Mouse (Mus musculus): ENCODE measurements around the gene Zdhhc14. TPM values are rescaled to one million over a fixed set of nuclear protein-coding genes. Genes with fewer than 3 reads are reported as not detected.

The Zdhhc14 gene
- polyA plus RNA-seq, 1 experiment from 2014 or later, result 2.2 TPM

DNA sequence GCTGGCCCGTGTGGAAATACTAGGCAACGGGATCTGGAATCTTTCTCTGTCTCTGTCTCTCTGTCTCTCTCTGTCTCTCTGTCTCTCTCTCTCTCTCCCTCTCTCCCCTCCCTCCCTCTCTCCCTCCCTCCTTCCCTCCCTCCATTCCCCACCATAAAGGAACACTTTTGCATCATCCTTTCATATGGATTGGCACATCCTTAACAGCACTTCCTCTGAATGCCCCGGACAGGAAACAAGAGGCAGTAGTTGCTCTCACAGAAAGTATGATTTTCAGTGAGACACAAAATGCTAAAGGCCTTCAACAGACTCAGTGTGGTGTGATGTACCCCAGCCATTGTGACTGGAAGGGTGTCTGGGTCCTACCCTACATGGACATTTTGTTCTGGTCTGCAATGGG is 89.9 kb downstream of the Zdhhc14 start:
- no peak overlapping the region for H3K4me2 ChIP-seq
- no peak for ATAC-seq (ENCODE audit: insufficient number of reproducible peaks, insufficient read depth, low FRiP score, low TSS enrichment, low read depth)
- 92% methylated on average over 3 of the region's 3 CpGs for WGBS

DNA sequence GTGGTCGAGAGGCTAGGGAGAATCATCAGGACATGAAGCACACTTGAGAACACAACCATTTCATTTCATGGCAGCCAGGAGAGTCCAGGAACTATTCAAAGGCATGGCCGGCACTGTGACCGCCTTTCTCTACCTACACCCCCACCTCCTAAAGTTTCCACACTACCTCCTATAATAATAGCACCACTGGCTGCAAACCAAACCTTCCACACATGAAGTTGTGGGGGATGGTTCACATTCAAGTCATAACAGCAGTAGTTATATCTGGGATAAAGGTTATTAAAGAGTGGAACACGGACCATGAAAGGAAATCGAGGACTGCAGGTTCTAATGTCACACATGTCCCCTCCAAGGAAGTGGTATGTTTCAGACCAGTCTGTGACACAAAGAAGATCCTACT is 90.6 kb downstream of the Zdhhc14 start:
- Histone ChIP-seq H3K4me3 (replicated peaks) (no peak overlapping the region), H3K9me3 (no peaks in the 10 kb centered on the region), H3K27me3 (no peaks in the 10 kb centered on the region), H3K9ac (replicated peaks) (no peak overlapping the region), H3K4me2 (no peak overlapping the region), H3K27ac (no peak overlapping the region), H3K36me3 (no peaks in the 10 kb centered on the region), H3K4me1 (replicated peaks) (peaks cover 14% of the 10 kb centered on the region; the same call in 1 of the 2 replicates)
- 87% methylated on average over 5 of the region's 5 CpGs for WGBS
- no peak for ATAC-seq (ENCODE audit: insufficient number of reproducible peaks, insufficient read depth, low FRiP score, low TSS enrichment, low read depth)

More for the DNA sequence above, 89.9 kb downstream of the Zdhhc14 start:
- no peaks in the 10 kb centered on the region for H3K27me3 ChIP-seq
- no peak overlapping the region for H3K9ac ChIP-seq (replicated peaks)
- no peaks in the 10 kb centered on the region for H3K9me3 ChIP-seq
- peaks cover 14% of the 10 kb centered on the region; the same call in 1 of the 2 replicates for H3K4me1 ChIP-seq (replicated peaks)
- no peak overlapping the region for H3K4me3 ChIP-seq (replicated peaks)
- H3K36me3 ChIP-seq, result no peaks in the 10 kb centered on the region
- H3K27ac ChIP-seq, result no peak overlapping the region

DNA sequence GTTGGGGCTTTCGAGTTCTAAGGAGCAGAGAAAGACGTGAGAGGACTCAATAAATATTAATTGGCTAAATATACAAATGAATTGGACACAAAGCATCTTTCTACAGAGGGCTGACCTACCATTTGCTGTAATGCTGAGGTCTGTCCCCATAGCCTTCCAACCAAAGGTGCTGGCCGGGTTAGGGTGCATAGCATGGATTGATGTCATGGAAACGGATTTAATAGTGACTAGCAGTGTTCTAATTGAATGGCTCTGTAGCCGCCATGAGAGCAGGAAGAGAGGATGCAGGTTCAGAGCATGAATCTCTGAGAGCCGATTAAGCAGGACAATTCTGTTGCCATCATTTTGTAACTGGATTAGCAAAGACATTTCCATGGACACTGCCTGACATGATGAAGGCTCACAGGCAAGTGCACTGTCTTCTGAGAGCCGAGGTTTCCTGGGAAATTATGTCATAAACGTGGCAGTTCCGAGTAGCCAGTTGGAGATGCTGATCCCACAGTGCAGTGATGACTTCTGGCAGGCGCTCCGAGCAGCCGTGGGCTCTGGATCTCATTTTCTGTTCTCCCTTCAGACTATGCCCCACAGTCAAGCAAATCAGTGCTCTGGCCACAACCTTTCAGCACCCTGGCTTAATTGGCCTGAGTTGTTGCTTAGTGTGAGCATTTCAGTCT is 91.3 kb downstream of the Zdhhc14 start:
- no peak overlapping the region for H3K27ac ChIP-seq
- no peaks in the 10 kb centered on the region for H3K9me3 ChIP-seq
- peaks cover 14% of the 10 kb centered on the region; the same call in 1 of the 2 replicates for H3K4me1 ChIP-seq (replicated peaks)
- no peaks in the 10 kb centered on the region for H3K27me3 ChIP-seq
- no peak overlapping the region for H3K4me2 ChIP-seq
- no peak overlapping the region; the same call in 1 of the 2 replicates for H3K9ac ChIP-seq (replicated peaks)
- no peak for ATAC-seq (ENCODE audit: insufficient number of reproducible peaks, insufficient read depth, low FRiP score, low TSS enrichment, low read depth)
- H3K4me3 ChIP-seq (replicated peaks), result no peak overlapping the region
- H3K36me3 ChIP-seq, result no peaks in the 10 kb centered on the region
- 35% methylated on average over 12 of the region's 12 CpGs for WGBS

DNA sequence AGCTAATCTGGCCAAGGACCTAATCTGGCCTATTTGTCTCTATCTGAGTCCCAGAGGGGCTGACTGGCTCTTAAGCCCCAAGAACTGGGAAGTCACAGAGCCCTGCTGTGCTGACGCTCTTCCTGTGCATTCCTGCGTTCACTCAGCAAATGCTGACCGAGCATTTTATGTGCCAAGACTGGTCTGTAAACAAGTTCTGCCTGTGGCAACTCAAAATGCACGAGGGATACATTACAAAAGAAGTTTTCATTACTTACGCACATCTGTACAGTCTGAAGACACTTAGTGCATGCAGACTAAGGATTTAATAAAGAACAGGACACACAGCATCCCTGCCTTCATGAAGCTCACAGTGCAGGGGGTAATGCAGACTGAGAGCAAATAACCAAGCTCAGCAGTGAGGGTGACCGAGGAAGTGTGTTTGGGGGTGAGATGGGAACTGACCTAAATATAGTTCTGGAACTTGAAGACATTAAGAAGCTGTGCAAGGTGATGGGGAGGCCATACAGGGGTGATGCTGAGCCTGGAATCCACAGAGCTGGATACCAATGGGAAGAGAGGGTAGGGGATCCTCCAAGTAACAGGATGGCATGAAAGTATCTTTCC is 99.3 kb downstream of the Zdhhc14 start:
- Histone ChIP-seq H3K4me2 (no peak overlapping the region), H3K27ac (no peak overlapping the region), H3K9me3 (no peaks in the 10 kb centered on the region), H3K4me1 (replicated peaks) (peaks cover 7% of the 10 kb centered on the region; the same call in 1 of the 2 replicates), H3K36me3 (no peaks in the 10 kb centered on the region), H3K27me3 (no peaks in the 10 kb centered on the region), H3K4me3 (replicated peaks) (no peak overlapping the region), H3K9ac (replicated peaks) (no peak overlapping the region)
- ATAC-seq (ENCODE audit: insufficient number of reproducible peaks, insufficient read depth, low FRiP score, low TSS enrichment, low read depth), result no peak
- 56% methylated on average over 6 of the region's 6 CpGs for WGBS

DNA sequence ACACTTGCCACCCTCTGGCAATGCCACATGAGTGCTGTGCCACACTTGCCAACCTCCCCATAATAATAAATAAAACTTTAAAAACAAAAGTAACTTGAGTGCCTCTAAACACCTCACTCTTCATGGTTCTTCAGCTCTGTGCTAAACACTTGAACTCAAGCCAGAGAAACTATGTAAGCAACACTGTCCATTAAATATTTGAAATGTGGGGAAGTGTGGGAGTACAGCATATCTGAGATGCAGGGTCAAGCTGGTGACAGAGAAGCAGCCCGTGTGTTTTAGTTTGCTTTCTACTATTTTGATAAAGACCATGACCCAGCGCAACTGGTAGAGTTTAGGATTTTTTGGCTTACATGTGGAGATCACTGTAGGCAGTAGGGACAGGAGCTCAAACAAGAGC is 100.7 kb downstream of the Zdhhc14 start:
- no peak overlapping the region for H3K27ac ChIP-seq
- H3K4me2 ChIP-seq, result no peak overlapping the region
- no peaks in the 10 kb centered on the region for H3K36me3 ChIP-seq
- no peaks in the 10 kb centered on the region for H3K27me3 ChIP-seq
- no peak overlapping the region for H3K9ac ChIP-seq (replicated peaks)
- H3K4me1 ChIP-seq (replicated peaks), result peaks cover 12% of the 10 kb centered on the region; the same call in 1 of the 2 replicates
- WGBS, result 97% methylated on average over 2 of the region's 2 CpGs
- no peak for ATAC-seq (ENCODE audit: insufficient number of reproducible peaks, insufficient read depth, low FRiP score, low TSS enrichment, low read depth)
- no peak overlapping the region for H3K4me3 ChIP-seq (replicated peaks)
- no peaks in the 10 kb centered on the region for H3K9me3 ChIP-seq

DNA sequence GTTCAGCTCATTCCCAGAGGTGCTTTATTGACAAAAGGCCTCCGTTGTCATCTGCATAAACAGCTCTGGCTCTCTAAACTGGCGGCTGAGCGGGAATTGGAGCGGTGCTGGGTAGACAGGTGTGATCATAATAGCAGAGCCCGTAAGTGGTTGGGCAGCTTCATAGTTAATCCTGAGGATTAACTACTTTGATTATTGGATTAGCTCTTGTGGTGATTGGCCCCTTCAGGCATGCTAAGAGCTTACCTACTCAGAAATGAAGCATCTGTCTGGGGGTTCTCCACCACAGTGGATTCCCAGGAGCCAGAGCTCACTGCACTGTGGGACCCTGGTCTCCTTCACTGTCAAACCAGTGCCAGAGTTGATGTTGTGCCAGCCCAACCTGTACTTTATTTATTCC is 102.7 kb downstream of the Zdhhc14 start:
- Histone ChIP-seq H3K27me3 (no peaks in the 10 kb centered on the region), H3K4me1 (replicated peaks) (peaks cover 18% of the 10 kb centered on the region; the same call in 1 of the 2 replicates), H3K9me3 (no peaks in the 10 kb centered on the region), H3K27ac (no peak overlapping the region), H3K4me3 (replicated peaks) (no peak overlapping the region), H3K4me2 (no peak overlapping the region), H3K9ac (replicated peaks) (no peak overlapping the region), H3K36me3 (no peaks in the 10 kb centered on the region)
- no peak for ATAC-seq (ENCODE audit: insufficient number of reproducible peaks, insufficient read depth, low FRiP score, low TSS enrichment, low read depth)
- 46% methylated on average over 5 of the region's 5 CpGs for WGBS

DNA sequence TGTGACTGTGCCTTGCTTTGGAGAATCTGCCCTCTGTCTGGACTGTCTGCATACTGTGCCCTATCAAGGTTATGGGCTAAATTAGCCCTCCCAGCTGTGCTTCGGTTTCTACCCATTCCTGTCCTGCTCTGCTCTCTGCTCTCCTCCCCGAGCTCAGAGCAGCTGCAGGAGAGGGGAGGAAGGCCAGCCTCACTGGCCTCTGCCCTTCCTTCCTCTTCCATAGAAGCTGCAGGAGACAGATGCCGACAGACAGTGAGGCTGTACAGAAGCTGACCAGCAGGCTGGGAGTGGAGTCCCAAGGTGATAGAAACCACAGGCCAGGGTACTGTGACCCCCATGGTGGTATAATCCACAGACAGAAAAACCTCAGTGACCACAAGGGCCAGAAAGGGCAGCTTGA is 104.1 kb downstream of the Zdhhc14 start:
- 40% methylated on average over 3 of the region's 3 CpGs for WGBS
- no peaks in the 10 kb centered on the region for H3K9me3 ChIP-seq
- peaks cover 17% of the 10 kb centered on the region; the same call in 1 of the 2 replicates for H3K4me1 ChIP-seq (replicated peaks)
- no peak for ATAC-seq (ENCODE audit: insufficient number of reproducible peaks, insufficient read depth, low FRiP score, low TSS enrichment, low read depth)
- no peak overlapping the region for H3K4me3 ChIP-seq (replicated peaks)
- no peak overlapping the region for H3K9ac ChIP-seq (replicated peaks)
- H3K4me2 ChIP-seq, result no peak overlapping the region
- no peaks in the 10 kb centered on the region for H3K27me3 ChIP-seq
- H3K27ac ChIP-seq, result no peak overlapping the region
- H3K36me3 ChIP-seq, result no peaks in the 10 kb centered on the region

DNA sequence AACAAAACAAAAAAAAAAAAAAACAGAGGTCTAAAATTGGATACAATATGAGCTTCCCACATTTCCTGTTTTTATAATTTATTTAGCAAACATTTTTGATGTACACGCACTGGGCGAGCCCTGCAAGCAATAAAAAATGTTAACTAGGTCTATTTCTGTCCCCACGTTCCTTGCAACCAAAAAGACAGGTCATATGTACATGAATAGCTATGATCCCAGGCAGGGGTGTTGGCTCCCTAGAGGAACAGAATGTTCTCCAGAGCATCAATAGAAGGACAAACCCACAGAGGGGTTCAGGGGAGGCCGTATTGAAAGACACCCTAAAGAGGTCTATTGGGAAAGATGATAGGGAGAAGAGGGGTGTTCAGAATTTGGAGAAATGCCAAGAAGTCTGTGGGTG is 106.6 kb downstream of the Zdhhc14 start:
- Histone ChIP-seq H3K4me3 (replicated peaks) (no peak overlapping the region), H3K27me3 (no peaks in the 10 kb centered on the region), H3K36me3 (no peaks in the 10 kb centered on the region), H3K4me2 (no peak overlapping the region), H3K4me1 (replicated peaks) (peaks cover 11% of the 10 kb centered on the region; the same call in 1 of the 2 replicates), H3K9ac (replicated peaks) (no peak overlapping the region), H3K9me3 (no peaks in the 10 kb centered on the region), H3K27ac (no peak overlapping the region)
- 69% methylated on average over 4 of the region's 4 CpGs for WGBS
- ATAC-seq (ENCODE audit: insufficient number of reproducible peaks, insufficient read depth, low FRiP score, low TSS enrichment, low read depth), result no peak

DNA sequence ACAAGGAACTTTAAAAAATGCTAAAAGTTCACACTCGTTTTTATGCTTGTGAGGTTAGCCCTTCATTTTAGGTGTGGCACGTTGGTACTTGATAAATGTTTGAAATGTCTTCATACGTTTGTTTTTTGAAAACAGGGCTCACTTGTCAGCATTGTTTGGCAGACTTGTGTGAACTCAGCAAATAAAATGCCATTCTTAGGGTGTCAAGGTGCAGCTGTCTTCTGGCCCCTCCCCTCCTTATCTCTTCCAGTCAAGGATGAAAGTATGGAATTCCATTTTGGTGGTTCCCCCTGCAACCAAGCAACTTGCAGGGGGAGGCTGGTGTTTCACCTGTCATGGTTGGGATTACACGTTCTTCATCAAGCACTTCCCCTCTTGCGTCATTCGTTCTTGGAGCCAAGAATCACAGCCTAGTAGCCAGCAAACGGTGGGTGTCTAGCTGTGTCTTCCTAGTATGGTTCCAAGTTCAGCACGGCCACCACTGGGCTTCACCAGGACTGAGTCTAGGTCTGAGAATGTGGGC is 108.2 kb downstream of the Zdhhc14 start:
- H3K9me3 ChIP-seq, result no peaks in the 10 kb centered on the region
- H3K9ac ChIP-seq (replicated peaks), result no peak overlapping the region
- H3K27ac ChIP-seq, result no peak overlapping the region
- H3K4me1 ChIP-seq (replicated peaks), result peaks cover 11% of the 10 kb centered on the region; the same call in 1 of the 2 replicates
- no peaks in the 10 kb centered on the region for H3K36me3 ChIP-seq
- WGBS, result 90% methylated on average over 8 of the region's 8 CpGs
- no peak for ATAC-seq (ENCODE audit: insufficient number of reproducible peaks, insufficient read depth, low FRiP score, low TSS enrichment, low read depth)
- no peak overlapping the region for H3K4me2 ChIP-seq
- no peaks in the 10 kb centered on the region for H3K27me3 ChIP-seq
- no peak overlapping the region for H3K4me3 ChIP-seq (replicated peaks)

DNA sequence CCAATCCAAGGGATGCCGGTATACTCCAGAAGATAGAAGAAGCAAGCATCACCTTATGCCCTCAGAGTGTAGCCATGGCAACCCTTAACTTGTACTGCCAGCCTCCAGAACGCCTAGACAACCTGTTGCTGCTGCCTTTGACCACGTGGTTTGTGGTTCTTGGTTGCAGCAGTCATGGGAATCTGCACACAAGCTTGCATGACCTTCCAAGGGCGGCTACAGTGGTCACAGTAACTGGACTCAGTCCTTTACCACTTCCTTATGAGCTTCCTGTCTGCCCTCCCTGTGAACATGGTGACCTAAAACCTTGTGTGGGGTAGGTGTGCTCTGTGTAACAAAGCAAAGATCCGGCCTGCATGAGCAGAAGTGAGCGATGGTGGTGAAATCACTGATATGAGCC is 109.6 kb downstream of the Zdhhc14 start:
- no peaks in the 10 kb centered on the region for H3K36me3 ChIP-seq
- no peak overlapping the region for H3K4me3 ChIP-seq (replicated peaks)
- 0 out of 2 replicates have a peak, but pooled peaks cover 11% of the 10 kb centered on the region for H3K4me1 ChIP-seq (replicated peaks)
- no peak overlapping the region for H3K4me2 ChIP-seq
- no peak for ATAC-seq (ENCODE audit: insufficient number of reproducible peaks, insufficient read depth, low FRiP score, low TSS enrichment, low read depth)
- H3K27me3 ChIP-seq, result no peaks in the 10 kb centered on the region
- WGBS, result 88% methylated on average over 6 of the region's 6 CpGs
- no peaks in the 10 kb centered on the region for H3K9me3 ChIP-seq
- H3K9ac ChIP-seq (replicated peaks), result no peak overlapping the region
- H3K27ac ChIP-seq, result no peak overlapping the region

DNA sequence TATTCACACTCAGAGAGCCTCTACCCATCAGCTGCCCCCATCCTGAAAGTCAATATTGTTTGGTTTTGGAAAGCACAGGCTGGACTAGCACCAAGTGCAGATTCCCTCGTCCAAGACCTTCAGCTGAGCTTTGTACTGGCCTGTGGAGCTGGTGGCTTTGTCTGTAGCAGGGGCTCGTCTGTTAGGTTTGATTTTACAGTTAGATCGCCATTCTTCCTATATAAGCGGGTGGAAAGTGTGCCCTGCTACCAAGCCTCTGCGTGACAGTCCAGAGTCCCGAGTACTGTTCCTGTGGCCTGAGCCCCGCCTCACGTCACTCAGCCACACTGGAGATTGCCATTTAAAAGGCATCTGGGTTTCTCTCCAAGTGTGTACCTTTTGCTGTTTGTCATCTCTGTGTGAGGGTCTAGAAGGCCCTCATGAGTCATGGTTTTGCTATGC is 113.8 kb downstream of the Zdhhc14 start:
- Histone ChIP-seq H3K27ac (no peak overlapping the region), H3K9ac (replicated peaks) (no peak overlapping the region), H3K27me3 (no peaks in the 10 kb centered on the region), H3K4me1 (replicated peaks) (no peaks in the 10 kb centered on the region), H3K4me2 (no peak overlapping the region), H3K4me3 (replicated peaks) (no peak overlapping the region), H3K36me3 (no peaks in the 10 kb centered on the region), H3K9me3 (no peaks in the 10 kb centered on the region)
- 76% methylated on average over 8 of the region's 8 CpGs for WGBS
- ATAC-seq (ENCODE audit: insufficient number of reproducible peaks, insufficient read depth, low FRiP score, low TSS enrichment, low read depth), result no peak

Measured in limb, embryonic 12.5 days (tissue).